Mouse (Mus musculus): ENCODE results near the gene Exoc6b.

DNA sequence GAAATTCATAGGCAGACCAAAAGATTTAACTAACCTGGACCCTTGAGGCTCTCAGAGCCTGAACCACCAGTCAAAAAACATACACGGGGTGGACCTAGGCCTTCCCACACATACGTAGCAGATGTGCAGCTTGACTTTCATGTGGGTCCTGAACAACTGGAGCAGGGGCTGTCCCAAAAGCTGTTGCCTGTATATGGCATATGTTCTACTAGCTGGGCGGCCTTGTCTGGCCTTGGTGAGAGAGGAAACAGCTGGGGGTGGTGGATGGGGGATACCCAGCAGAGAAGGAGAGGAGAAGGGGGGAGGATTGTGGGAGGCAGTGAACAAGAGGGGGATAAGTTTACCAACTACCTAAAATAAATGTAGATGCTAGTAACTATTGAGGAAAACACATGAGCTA is 270.6 kb downstream of the Exoc6b start:
- TF ChIP-seq CTCF (IDR thresholded peaks at IDR 0.05; ENCODE audit: control insufficient read depth, insufficient read depth, insufficient read length): no peak
- TF ChIP-seq FOSL1 (IDR thresholded peaks at IDR 0.05; ENCODE audit: insufficient read depth, low read length, poor library complexity, severe bottlenecking): no peak
- TF ChIP-seq MYOD1 (IDR thresholded peaks at IDR 0.05; ENCODE audit: control insufficient read depth, insufficient read length, low read depth): no peak
